Mouse (Mus musculus) embryonic facial prominence, embryonic 15.5 days (tissue): ENCODE data around the gene C1qtnf4. TPM values are rescaled to one million over a fixed set of nuclear protein-coding genes. Genes with fewer than 3 reads are reported as not detected.
A peak's percentile ranks its signal among the peaks of the same experiment; 100 is the strongest.

Source experiments
- ATAC-seq: fragments of 200-750 bp; cut with Nextera tagmentation; 2 replicates; pipeline ENCODE4 v1.8.0; 2017; ENCODE audit warnings: low read depth, moderate TSS enrichment; ENCODE audit not compliant: insufficient number of reproducible peaks, low FRiP score, low TSS enrichment
- H3K27ac ChIP-seq: fragments of 300-500 bp; sonication (generic); replicated peaks from 2 replicates; pipeline ENCODE4 v1.5.1; 2015; ENCODE audit warnings: mild to moderate bottlenecking, inconsistent platforms
- H3K27me3 ChIP-seq: fragments of 300-500 bp; sonication (generic); 2 replicates; pipeline ENCODE4 v1.6.1; 2015; ENCODE audit warnings: inconsistent platforms
- H3K36me3 ChIP-seq: fragments of 300-500 bp; sonication (generic); 2 replicates; pipeline ENCODE4 v1.6.1; 2015; ENCODE audit warnings: mild to moderate bottlenecking, inconsistent platforms
- H3K4me1 ChIP-seq: fragments of 300-500 bp; sonication (generic); 2 replicates; pipeline ENCODE4 v1.6.1; 2015; ENCODE audit warnings: inconsistent platforms
- H3K4me2 ChIP-seq: fragments of 300-500 bp; sonication (generic); replicated peaks from 2 replicates; pipeline ENCODE4 v1.6.1; 2015; ENCODE audit warnings: mild to moderate bottlenecking, inconsistent platforms
- H3K4me3 ChIP-seq: fragments of 300-500 bp; sonication (generic); replicated peaks from 2 replicates; pipeline ENCODE4 v1.5.1; 2015; ENCODE audit warnings: mild to moderate bottlenecking, inconsistent platforms
- H3K9ac ChIP-seq: fragments of 300-500 bp; sonication (generic); 2 replicates; pipeline ENCODE4 v1.6.1; 2015; ENCODE audit warnings: inconsistent platforms
- H3K9me3 ChIP-seq: fragments of 300-500 bp; sonication (generic); replicated peaks from 2 replicates; pipeline ENCODE4 v1.6.1; 2016; ENCODE audit warnings: inconsistent platforms
- WGBS: fragments of 180-500 bp; shearing (Covaris S2); methylation state at CpG from one replicate; pipeline ENCODE4 v1.1.7; 2015; 5-methylcytosine and 5-hydroxymethylcytosine counted together
- polyA plus RNA-seq: library from polyadenylated mRNA; unstranded; fragments of >200 nt; fragmentation: Nextera tagmentation; extraction: Ambion mirVana; gene quantifications from 2 replicates; pipeline ENCODE4 v1.2.1, GENCODE M21; 2015

The C1qtnf4 gene
- polyA plus RNA-seq, 1 experiment from 2014 or later: 20.8 TPM

DNA sequence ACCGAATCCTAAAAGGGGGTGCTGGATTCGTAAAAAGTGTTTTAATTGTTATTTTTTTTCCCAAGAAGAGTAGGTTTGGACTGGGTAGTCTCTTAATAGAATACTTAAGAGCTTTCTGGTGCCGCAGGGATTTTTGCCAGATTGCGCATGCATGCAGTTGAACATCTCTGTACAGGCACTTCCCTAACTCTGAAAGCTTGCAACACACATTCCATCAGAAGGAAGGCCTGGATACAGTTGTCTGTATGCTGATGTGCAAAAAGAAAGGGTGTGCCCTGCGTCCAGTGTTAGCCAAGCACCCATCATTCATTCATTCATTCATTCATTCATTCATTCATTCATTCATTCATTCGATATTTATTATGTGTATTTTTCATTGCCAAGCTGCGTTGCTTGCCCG, 54.1 kb downstream of the C1qtnf4 start:
- H3K27me3 ChIP-seq: no peaks in the 10 kb centered on the region
- ATAC-seq: no peak
- H3K36me3 ChIP-seq: no peaks in the 10 kb centered on the region
- H3K27ac ChIP-seq: peak overlapping the region; percentile 96
- H3K4me1 ChIP-seq: peaks cover 28% of the 10 kb centered on the region
- peak overlapping the region; percentile 54 for H3K4me2 ChIP-seq
- WGBS: 34% methylated on average over 8 of the region's 8 CpGs
- peak overlapping the region; percentile 98 for H3K4me3 ChIP-seq
- H3K9ac ChIP-seq: peak overlapping the region; percentile 94
- no peaks in the 10 kb centered on the region for H3K9me3 ChIP-seq

Other genes starting within 250 kb of the C1qtnf4 start
- 30.7 and 34.0 TPM in 2 replicates for gene Nup160, start 208.6 kb upstream of the C1qtnf4 start, polyA plus RNA-seq
- gene Fnbp4, start 140.5 kb upstream of the C1qtnf4 start, polyA plus RNA-seq: 92.9 and 108 TPM in 2 replicates
- 2.5 and 4.2 TPM in 2 replicates for gene Agbl2, start 103.1 kb upstream of the C1qtnf4 start, polyA plus RNA-seq
- gene Mtch2, start 38.7 kb upstream of the C1qtnf4 start, polyA plus RNA-seq: 175 and 188 TPM in 2 replicates
- 37.4 and 37.6 TPM in 2 replicates for gene Kbtbd4, start 18.9 kb downstream of the C1qtnf4 start, polyA plus RNA-seq
- gene Ndufs3, start 19.0 kb downstream of the C1qtnf4 start, polyA plus RNA-seq: 194 and 204 TPM in 2 replicates
- gene Celf1, start 54.5 kb downstream of the C1qtnf4 start, polyA plus RNA-seq: 66.4 and 66.7 TPM in 2 replicates
- gene Rapsn, start 149.8 kb downstream of the C1qtnf4 start, polyA plus RNA-seq: 24.0 and 34.6 TPM in 2 replicates
- gene Psmc3, start 168.1 kb downstream of the C1qtnf4 start, polyA plus RNA-seq: 282 and 288 TPM in 2 replicates
- 75.8 and 80.0 TPM in 2 replicates for gene Slc39a13, start 184.6 kb downstream of the C1qtnf4 start, polyA plus RNA-seq
- 12.3 and 12.4 TPM in 2 replicates for gene Spi1, start 196.5 kb downstream of the C1qtnf4 start, polyA plus RNA-seq
- gene Mybpc3, start 232.3 kb downstream of the C1qtnf4 start, polyA plus RNA-seq: 0.32 and 0.40 TPM in 2 replicates